Mouse (Mus musculus): ENCODE measurements around the gene Ankrd11.
"Not testable (repeated sequence)": the region's sequence is repeated elsewhere in the genome, so short reads cannot be mapped to it uniquely, and the experiment has no call there.

The Ankrd11 gene

GRCm38 (mm10) chr8:123040110-123040650 lies 1.9 kb downstream of the Ankrd11 start:
- in situ Hi-C loops (cut with MboI, MseI): no loop called here

- in situ Hi-C loops (cut with MboI, MseI): no loop called here
Measured at GRCm38 (mm10) chr8:123039376-123040109, 2.5 kb downstream of the Ankrd11 start.

GRCm38 (mm10) chr8:123038351-123038750 lies 3.7 kb downstream of the Ankrd11 start:
- in situ Hi-C loops (cut with MboI, MseI): no loop called here

- in situ Hi-C loops (cut with MboI, MseI): no loop called here
Measured at GRCm38 (mm10) chr8:123037487-123037886, 4.6 kb downstream of the Ankrd11 start.

DNA sequence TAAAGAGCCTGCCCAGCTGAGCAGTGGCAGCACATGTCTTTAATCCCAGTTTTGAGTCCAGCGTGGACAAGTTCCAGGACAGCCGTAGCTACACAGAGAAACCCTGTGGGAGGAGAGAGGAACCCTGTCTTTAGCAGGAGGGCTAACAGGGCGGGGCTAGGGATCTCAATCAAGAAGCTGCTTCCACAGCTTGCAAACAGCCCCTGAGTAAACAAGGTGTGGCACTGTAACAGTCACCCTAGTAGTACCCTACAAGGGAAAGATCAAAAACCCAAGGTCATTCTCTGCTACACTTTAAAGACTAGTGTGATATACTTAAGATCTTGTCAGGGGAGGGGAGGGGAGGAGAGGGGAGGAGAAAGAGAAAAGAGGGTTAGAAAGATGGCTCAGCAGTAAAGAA lies 5.1 kb downstream of the Ankrd11 start:
- in situ Hi-C loops (cut with MboI, MseI): no loop called here

GRCm38 (mm10) chr8:123034171-123034570 lies 7.9 kb downstream of the Ankrd11 start:
- in situ Hi-C loops (cut with MboI, MseI): no loop called here

- in situ Hi-C loops (cut with MboI, MseI): no loop called here
Measured at GRCm38 (mm10) chr8:123033431-123033830, 8.6 kb downstream of the Ankrd11 start.

- in situ Hi-C loops (cut with MboI, MseI): no loop called here
Measured at GRCm38 (mm10) chr8:123032730-123033129, 9.3 kb downstream of the Ankrd11 start.

- in situ Hi-C loops (cut with MboI, MseI): no loop called here
Measured at GRCm38 (mm10) chr8:123031321-123031978, 10.6 kb downstream of the Ankrd11 start.

- in situ Hi-C loops (cut with MboI, MseI): not testable (repeated sequence)
Measured at GRCm38 (mm10) chr8:123030091-123030490, 12.0 kb downstream of the Ankrd11 start.

DNA sequence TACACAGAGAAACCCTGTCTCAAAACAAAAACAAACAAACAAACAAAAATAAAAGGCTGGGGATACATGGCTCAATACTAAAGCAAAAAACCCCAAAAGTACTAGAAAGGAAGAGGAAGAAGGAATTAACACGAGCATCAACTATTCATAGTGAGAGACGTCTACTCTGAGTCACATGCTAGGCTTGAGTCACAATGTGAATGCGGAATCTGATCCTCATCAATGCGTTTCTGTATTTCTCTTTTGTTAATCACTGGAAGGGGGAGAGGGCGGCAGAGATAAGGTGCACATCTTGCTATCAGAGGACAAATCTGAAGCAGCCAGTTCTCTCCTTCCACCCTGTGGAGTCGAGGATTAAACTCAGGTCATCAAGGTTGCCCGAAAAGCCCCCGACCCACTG lies 14.3 kb downstream of the Ankrd11 start:
- in situ Hi-C loops (cut with MboI, MseI): no loop called here

DNA sequence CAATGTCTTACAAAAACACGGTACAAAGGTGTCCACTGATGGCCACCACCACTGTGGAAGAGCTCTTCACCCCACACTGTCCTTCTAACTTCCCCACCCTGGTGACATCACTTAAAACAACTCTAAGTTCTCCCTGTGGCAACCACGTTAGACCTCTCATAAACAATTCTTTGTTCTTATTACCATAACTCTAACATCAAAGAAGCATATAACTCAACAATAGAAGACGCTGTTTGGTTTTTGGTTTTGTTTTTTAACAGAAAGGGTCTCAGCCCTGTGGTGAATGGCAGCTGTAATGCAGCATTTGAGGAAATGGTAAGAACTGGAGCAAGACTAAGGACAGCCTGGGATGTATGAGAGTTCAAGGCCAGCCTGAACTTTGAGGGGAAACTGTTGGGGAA lies 16.1 kb downstream of the Ankrd11 start:
- in situ Hi-C loops (cut with MboI, MseI): no loop called here

GRCm38 (mm10) chr8:123024226-123024625 lies 17.9 kb downstream of the Ankrd11 start:
- in situ Hi-C loops (cut with MboI, MseI): loop anchor here (25.0 kb wide), 1 partner anchor 1238 kb away; no protein-coding TSS in a partner anchor

DNA sequence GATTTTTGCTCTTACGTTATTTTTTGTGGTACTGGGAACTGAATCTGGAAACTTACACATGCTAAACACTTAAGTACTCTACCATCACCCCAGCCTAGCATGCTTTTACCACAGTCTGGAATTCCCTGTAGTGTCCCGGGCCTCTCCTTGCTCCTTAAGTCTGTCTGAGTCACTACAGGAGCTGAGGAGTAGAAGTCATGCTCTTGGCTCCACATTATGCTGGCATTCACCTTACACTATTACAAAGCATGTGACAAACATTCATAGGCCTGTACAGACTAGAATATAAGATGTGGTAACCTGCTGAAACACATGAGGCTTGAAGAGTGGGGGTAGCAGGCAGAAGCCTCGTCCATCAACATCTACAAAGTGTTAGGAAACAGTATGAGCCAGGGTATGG lies 19.4 kb downstream of the Ankrd11 start:
- in situ Hi-C loops (cut with MboI, MseI): loop anchor here (25.0 kb wide), 1 partner anchor 1240 kb away; no protein-coding TSS in a partner anchor

DNA sequence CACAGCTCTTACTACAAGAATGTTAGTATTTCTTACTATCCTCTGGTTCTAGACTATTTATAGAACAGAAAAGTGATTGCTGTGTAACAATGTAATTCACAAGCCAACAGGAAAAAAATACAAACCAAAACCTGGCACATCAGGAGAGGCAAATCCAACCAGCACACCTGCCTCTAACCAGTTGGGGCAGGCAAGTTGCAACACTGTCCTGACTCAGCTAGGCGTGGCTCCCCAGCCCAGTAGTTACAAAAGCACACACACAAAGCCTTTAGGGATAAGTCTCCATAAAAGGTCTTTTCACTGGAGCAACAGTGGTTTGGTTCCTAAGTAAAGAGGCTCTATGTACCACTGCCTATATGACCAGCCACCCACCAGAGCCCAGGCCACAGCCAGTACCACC lies 20.8 kb downstream of the Ankrd11 start:
- in situ Hi-C loops (cut with MboI, MseI): loop anchor here (25.0 kb wide), 1 partner anchor 1241 kb away; no protein-coding TSS in a partner anchor

DNA sequence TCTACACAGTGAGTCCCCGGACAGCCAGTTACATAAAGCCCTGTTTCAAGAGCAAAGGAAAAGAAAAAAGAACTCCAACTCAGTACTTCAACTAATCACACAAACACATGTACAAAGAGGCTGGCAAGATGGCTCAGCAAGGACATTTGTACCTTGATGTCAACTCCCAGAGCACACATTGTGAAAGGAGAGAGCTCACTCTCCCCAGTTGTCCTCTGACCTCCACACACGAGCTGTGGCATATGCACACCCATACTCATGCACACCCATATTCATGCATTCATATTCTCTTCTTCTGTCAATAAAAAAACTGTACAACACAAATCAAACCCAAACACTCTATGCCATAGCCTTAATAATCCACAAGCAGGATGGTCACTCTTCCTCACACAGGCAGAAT lies 21.2 kb downstream of the Ankrd11 start:
- in situ Hi-C loops (cut with MboI, MseI): loop anchor here (25.0 kb wide), 1 partner anchor 1241 kb away; no protein-coding TSS in a partner anchor

GRCm38 (mm10) chr8:123020084-123020483 lies 22.0 kb downstream of the Ankrd11 start:
- in situ Hi-C loops (cut with MboI, MseI): loop anchor here (25.0 kb wide), 1 partner anchor 1242 kb away; no protein-coding TSS in a partner anchor

DNA sequence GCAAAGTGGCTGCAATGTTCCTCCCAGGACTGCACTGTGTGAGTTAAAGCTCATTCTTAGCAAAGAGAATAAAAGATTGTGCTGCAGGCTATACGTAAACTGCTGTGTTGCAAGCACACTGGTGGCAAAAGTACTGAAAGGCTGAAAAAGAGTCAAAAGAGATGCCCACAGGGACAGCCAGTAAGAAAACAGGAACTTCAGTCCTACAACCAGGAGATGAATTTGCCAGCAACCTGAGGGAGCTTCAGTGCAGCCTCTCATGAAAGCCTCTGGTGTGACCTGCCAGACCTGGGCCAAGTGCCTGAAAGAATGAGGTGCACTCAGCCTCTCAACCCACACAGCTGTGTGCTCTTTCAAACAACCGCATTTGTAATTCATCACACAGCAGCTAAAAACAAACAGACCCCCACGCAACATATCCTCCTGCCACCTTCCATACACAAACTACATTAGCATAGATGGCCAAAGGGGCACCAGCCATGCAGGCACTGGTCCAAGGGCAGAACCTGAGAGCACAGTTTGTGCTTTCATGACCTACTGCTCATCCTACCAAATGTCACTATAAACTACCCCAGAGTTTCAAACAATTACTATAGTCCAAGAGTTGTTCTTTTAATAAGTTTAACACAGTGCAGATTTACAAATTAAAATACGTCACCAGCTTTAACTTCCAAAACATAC lies 23.5 kb downstream of the Ankrd11 start:
- in situ Hi-C loops (cut with MboI, MseI): loop anchor here (25.0 kb wide), 1 partner anchor 1244 kb away; no protein-coding TSS in a partner anchor

DNA sequence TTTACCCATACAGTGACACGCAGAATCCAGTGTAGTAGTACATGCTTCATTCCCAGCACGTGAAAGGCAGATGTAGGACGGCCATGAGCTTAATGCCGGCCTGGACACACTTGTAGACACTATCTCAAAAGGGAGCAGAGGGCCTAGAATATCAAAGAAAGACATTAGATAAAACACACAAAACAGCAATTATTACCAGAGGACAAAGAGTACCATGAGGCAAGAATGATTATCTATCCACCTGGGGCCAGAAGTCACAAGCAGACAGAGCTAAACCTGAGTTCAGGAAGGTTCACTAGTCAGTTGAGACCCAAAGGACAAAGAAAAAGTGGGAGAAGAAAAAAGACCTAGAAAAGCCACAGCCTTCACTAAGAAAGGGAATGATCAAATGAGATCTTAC lies 24.9 kb downstream of the Ankrd11 start:
- in situ Hi-C loops (cut with MboI, MseI): loop anchor here (25.0 kb wide), 1 partner anchor 1245 kb away; no protein-coding TSS in a partner anchor

DNA sequence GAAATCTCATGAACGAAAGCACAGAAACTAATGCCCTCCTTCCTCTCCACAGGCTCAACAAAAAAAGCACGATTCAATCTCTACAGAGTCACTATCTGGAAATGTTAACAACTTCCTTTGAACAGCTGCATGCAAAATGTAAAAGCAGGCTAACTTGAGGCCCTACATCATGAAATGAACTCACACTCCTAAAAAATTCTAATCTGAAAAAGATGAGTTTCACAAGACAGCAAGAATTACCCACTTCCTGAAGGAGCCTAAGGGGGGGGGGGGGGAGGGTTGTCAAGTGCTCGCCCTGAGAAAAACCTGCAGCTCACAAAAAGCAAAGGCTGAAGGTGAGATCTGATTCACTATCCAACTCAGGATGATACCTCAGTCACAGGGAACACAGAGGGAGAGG lies 27.0 kb downstream of the Ankrd11 start:
- in situ Hi-C loops (cut with MboI, MseI): loop anchor here (25.0 kb wide), 1 partner anchor 1247 kb away; no protein-coding TSS in a partner anchor

DNA sequence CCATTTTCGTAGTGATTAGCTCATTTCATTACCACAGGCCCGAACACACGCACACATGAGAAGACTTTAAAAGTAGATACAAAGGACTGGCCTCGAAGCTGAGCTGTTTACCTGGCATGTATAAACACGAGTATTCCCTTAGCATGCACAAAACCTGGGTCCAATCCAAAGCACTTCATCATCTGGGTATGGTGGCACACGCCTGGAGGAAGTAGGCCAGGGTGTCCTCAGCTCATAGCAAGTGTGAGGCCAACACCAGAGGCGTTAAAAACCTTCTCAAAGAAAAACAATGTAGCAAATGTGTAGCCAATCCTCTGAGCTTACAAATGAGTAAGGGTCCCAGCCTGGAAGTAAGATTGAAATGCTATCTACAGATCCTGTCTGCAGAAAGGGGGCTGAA lies 27.6 kb downstream of the Ankrd11 start:
- in situ Hi-C loops (cut with MboI, MseI): loop anchor here (25.0 kb wide), 1 partner anchor 1248 kb away; no protein-coding TSS in a partner anchor

DNA sequence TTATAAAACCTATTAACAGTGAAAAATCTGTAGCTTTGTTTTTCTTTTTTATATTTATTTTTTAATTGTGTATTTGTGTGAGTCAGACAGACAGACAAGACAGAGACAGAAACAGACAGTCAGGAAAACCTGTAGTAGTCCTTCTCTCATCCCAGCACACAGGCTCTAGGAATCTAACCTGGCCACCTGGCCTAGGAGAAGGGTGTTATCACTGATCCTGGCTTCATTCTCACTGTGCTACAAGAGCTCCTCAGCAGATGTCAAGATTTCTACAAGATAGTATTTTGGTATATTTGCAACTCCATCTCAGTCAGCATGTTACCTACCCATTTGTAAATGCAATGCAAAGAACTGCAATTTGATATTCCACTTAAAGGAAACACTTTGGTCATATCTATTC lies 30.8 kb downstream of the Ankrd11 start:
- in situ Hi-C loops (cut with MboI, MseI): loop anchor here (25.0 kb wide), 1 partner anchor 1251 kb away; no protein-coding TSS in a partner anchor

Data from T-helper 2 cell (primary cell).